Mouse (Mus musculus): ENCODE measurements at regions not wholly inside any gene's neighbourhood (a gene's known extent, or its start where the extent isn't known, plus 50 kb on each side); places are given as distances from the start of the nearest gene placed in this dataset.
A peak's percentile ranks its signal among the peaks of the same experiment; 100 is the strongest.

DNA sequence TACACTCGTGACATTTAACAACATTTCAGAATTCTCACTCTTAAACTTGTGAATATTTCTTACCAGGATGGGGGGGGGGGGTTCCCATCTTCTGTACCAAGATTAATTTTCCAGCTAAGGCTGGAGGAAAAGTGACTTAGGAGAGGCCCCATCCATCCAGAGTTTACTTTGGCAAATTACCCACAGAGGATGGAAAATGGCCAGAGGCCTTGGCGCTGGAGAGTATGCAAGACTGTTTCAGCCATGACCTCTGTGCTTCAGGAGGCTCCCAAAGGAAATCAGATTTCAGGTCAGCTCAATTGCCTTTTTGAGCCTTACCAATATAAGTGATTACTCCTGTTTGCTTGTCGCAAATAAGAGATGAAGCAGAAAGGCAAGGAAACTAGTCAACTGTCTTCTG lies 143.4 kb upstream of the F930015N05Rik start:
- DNase-seq (ENCODE audit: low spot score in 2 of 2), result peak in 1 of 2 experiments; percentile 57

DNA sequence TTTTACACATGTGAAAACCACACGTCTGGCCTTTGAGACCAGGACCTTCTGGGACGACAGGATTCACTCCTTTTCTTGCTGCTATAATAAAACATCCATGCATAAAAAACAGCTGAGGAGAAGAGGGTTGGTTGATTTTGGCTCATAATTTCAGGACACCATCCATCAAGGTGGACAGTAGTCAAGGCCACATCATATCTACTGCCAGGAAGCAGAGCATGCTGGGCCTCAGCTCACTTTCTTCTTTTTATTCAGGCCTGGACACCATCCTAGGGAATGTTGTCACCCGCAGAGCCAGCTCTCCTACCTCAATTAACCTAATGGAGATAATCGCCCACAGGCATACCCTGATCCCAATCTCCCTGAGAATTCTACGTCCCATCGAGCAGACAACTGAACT lies 149.6 kb upstream of the F930015N05Rik start:
- no peak for DNase-seq (ENCODE audit: low spot score in 2 of 2)

DNA sequence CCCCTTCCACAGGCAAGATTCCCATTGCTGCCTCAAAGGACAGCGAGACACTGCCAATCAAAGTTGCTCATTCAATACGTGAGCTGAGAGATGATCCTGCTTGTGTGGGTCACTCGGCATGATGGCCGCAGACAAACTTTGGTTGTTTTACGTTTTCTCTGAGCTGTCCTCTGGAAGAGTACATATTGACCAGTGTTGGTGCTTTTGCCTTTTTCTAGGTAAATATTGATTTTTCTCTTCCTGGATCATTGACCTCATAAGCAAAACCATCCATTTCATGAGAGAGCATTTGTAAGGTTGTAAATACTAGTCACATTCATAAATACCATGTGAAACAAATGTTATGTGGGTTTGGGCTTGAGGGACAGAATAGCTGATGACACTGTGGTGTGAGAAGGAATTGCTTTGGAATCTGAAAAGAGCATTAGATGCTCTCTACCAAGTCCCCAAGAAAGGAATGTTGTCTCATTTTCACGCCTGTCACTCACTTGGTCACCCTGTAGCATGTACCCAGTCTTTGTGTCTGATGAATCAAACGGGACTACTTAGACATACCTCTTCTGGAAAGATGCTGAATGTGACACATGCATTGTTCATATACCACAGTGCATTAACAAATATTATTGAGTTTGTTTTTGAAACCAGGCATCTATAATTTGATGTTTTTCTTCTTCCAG lies 150.7 kb upstream of the F930015N05Rik start:
- no peak for DNase-seq (ENCODE audit: low spot score in 2 of 2)

DNA sequence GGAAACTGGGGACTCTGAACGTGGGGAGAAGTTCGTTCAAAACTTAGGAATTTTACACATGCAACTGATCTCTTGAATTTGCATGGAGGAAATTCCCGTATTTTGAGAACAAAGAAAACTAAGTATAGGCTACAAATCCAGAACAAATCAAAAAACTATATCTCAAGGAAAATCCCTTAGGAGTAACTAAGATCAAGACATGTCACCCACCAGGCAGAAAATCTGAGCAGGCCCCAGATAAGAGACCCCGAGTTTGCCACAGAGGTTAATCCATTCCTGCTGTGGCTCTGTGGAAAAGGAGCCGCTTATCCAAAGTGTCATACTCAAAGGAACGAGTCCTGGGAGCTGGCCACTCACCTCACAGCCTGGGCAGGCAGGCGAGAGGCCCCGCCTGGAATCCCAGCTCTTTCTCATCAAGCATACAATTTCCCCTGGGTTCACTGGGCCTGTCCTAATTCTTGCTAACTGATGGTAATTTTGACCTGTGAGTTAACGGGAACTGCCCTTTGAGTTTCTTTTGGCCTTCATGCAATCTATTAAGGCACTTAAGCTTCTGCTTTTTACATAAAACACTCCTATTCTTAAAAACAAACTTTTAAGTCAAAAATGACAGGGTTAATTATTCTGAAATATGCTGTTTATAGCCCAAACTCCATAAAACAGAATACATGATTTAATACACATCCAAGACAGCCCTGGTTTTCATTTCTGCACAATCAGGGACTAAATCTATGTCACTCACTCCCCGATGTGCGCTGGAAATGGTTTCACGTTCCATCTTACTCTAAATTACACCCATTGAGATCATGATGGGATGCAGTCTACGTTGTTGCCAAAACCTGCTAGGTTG lies 151.5 kb upstream of the F930015N05Rik start:
- no peak for DNase-seq (ENCODE audit: low spot score in 2 of 2)

DNA sequence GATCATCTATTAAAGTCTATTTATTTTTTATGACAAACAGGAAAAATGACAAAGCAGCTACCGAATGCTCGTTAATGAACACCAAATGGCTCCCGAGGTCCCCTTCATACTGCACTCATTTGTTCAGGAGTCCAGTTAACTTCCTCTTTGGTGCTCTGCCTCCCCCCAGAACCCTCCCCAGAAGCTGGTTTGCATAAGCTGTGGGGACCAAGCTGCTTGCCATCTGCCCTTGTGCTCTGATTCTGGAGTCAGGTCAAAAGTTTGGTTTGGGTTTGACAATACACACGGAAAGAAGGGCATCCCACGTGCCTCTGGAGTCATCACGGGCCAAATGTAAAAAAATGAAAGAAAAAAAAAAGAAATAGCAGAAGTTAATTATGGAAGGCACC lies 152.1 kb upstream of the F930015N05Rik start:
- DNase-seq (ENCODE audit: low spot score in 2 of 2), result no peak

DNA sequence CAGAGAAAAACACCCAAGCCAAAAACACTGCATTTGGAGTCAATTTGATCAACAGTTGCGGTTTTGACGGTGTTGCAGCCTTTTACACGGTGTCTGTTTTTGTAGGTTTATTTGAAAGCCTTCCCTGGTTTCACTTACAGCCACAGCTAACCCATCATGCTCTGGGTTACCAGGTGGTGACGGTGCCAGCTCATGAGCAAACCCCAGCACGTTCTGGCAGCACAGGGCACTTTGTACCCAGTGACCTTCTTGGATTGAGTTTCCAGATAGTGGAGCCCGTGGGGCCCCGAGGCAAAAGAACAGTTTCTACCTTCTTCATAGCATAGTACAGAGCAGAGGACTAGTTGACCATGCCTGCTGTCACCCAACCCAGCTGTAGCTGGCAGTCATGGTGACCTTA lies 152.6 kb upstream of the F930015N05Rik start:
- peak in 1 of 2 experiments; percentile 5 for DNase-seq (ENCODE audit: low spot score in 2 of 2)

DNA sequence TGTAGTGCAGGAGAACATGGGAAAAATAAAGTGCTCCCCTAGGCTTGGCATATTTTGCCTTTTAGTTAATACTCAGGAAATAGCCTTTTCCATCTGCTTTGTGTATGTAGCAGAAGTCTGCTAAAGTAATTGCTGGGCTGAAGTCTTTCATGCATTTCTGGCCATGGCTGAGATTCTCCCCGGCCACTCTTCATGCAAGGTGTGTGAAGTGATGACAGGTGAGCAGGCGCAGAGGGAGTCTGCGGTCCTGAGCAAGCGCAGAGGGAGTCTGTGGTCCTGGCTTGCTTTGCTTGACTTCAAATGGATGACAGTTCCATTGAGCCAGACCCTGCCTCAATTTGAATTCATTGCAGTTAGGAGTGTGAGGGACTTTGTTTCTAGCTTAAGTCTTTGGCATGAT lies 153.6 kb upstream of the F930015N05Rik start:
- DNase-seq (ENCODE audit: low spot score in 2 of 2), result no peak

DNA sequence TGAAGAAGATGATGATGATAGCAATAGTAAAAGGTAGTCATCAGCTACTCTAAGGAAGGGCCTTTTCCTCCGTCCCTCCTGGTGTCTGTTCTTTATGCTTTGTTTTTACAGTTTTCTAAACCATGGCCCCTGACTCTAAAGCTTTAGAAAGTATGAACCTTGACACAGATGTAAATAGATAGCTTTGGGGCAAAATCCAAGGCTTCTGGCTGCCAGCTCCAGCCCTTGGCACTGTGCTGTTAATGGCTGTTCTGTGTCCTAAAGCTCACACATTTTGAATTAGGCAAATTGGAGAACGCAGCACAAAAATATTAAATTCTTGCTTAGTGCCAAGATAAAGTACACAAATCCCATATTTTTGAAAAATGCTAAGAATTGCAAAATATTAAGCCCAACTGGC lies 155.8 kb upstream of the F930015N05Rik start:
- no peak for DNase-seq (ENCODE audit: low spot score in 2 of 2)

DNA sequence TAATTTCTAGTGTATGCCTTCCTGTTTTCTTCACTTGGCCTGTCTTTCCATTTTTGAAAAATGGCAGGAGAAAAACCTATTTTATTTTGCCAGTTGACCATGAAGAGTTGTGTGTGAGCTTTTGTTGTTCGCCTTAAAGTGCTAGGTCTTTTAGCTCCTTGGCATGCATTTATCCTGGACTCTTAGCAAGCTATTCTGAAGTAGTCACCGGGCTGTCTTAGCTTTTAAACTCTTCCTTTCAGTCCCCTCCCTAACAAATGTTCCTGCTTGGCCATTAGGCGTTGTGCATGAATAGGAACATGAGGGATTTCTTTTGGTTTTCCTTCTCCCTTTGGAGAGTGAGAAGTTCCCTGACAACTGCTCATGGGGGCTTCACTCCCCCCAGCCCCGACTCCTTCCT lies 160.9 kb upstream of the F930015N05Rik start:
- DNase-seq (ENCODE audit: low spot score in 2 of 2), result no peak

DNA sequence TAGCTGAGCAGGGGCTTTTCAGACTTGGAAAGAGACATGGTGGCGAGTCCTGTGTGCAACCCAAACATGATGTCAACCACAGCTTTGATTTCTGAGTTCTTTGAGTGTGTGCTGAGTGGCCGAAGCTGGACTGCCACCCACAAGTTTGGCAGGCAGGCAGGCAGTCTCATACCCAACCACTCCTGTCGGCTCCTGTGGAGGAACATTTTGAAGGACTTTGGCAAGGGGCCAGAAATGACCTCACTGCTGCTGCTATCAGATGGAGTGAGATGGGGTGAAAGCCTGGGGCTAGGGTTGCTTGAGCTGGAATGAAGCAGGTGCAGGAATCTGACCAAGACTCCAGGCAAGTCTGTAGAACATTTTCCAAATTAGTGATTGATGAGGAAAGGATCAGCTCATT lies 162.7 kb upstream of the F930015N05Rik start:
- peak in 1 of 2 experiments; percentile 8 for DNase-seq (ENCODE audit: low spot score in 2 of 2)

DNA sequence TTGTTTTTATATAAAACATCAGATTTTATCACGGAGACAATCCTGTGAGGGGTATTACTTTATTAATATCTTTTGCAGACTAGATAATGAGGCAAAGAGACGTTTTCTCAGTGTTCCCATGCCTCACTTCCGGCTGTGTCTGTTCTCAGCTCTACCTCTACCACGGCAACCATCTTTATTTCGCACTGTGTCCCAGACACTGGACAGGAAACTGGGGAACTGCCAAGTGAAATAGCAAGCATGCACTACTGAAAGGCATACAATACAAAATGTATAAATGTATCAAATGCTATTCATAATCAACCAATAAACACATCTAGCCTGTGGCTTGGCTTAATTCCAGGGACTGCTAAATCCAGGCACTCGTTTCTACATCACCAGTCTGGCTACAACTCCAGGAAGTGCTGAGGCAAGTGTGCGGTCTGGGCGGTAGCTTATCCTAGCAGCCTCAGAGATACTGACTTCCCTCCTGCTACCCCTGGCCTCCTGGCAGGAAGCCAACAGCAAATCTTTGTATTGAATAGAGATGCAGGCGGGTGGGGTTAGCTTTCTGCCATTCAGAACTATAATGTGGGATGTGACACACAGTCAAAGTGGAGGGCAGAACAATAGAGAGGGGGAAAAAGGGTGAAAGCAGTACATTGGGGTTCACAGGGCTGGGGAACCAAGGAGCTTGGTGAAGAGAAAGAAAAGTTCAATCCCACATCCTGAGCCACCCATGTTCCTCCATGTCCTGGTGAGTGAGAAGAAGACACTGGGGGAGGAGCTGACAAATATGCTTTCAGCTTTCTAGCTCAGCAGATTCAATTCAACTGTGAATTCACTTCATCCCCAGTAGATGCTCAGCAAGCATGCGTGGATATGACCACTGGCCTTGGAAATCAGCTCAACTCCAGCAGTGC lies 164.0 kb upstream of the F930015N05Rik start:
- DNase-seq (ENCODE audit: low spot score in 2 of 2), result no peak

DNA sequence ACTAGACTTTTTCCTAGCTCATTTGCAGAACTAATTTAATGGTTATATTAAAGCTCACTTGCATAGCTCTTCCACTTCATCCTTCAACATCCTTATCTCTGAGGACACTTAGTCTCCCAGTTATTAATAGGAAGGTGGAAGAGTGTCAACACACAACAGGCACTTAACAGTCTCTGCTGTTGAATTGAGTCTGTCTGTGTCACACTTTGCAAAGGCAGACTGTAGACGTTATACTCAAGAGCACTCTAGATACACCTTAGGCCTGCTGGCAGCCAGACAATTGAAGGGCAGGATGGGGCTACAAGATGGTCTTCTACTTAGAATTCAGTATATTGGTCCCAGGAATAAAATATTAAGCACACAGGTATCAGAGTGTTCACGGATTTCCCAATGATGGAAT lies 172.6 kb upstream of the F930015N05Rik start:
- no peak for DNase-seq (ENCODE audit: low spot score in 2 of 2)

DNA sequence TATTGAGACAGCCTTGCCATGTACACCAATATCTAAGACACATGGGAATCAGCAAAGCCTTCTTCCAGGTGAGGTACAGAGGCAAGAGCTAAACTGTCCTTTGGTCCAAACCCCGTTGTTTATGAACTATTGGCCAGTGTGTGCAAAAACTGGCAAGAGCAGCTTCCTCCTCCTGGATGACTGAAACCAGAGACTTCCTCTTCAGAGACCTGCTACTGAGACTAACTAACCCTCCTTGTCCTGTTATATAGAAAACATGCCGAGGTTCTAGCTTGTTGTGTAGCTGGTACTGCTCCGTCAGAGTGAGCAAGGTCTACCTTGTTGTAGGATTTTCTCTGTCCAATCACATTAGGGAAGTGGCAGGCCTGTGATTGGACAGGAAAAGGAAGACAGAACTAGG lies 174.3 kb upstream of the F930015N05Rik start:
- no peak for DNase-seq (ENCODE audit: low spot score in 2 of 2)

DNA sequence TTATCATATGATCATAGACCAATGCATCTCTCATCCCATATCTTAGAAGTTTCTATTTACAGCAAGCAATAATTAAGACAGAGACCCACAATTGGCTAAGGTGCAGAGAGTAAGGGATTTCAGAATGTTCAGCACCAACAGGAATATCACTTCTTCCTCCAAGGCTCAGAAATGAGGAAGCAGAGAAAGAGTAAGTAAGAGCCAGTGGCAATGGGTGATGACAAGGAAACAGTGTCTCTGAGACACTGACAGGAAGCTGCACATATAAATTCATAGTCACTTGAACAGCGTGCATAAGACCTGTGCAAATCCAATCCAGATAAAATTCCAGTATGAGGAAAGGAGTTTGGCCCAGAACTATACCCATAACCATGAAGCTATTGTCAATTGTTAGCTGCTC lies 178.7 kb upstream of the F930015N05Rik start:
- no peak for DNase-seq (ENCODE audit: low spot score in 2 of 2)

DNA sequence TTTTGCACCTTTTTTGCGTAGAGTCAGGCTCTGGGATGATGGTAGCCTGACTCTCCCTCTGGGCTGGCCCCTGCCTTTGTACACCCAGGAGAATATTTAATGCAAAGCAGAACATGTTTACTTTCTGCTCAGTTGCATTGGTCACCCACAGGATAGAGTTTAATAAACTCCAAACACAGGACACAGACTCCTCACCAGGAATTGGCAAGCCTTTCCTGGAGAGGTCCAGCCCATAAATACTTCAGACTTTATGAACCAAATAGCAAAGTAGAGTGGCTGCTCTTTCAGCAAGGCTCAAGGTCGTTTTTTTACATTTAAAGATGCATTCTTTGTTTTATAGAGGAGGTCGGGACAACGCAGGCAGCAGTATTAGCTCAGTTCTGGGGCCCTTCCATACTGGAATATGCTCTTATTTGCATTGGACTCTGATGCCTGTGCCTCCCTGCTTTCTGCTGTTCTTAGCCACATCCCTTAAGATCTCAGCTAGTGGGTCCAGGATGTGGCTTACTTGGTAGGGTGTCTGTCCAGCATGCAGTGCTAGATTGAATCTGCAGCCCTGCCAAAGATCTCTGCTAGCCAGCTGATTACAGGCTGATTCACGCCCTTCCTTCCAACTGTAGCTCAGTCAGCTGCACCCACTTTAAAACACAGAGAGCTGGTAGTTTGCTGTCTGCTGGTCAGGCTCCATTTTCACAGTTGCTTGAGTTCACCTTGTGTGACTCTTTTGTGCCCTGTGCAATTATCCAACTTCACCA lies 182.4 kb upstream of the F930015N05Rik start:
- DNase-seq (ENCODE audit: low spot score in 2 of 2), result peak in 1 of 2 experiments; percentile 4

DNA sequence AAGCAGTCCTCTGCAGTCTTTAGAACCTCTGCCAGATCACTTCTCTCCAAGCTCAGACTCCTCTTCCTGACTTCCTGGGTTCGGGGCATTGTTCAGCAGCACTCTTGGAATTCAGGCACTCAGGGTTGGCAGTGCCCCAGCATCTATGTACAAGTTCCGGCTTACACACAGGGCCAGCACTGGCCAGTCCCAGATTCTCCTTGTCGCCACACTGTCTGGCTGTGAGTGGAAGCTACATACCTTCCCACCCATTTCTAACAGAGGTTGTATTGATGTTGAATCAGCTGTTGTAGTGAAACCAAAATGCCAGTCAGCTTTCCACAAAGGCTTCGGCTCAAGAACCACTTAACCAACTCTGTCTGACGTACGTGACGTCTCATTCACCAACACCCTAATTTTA lies 190.7 kb upstream of the F930015N05Rik start:
- DNase-seq (ENCODE audit: low spot score in 2 of 2), result no peak

DNA sequence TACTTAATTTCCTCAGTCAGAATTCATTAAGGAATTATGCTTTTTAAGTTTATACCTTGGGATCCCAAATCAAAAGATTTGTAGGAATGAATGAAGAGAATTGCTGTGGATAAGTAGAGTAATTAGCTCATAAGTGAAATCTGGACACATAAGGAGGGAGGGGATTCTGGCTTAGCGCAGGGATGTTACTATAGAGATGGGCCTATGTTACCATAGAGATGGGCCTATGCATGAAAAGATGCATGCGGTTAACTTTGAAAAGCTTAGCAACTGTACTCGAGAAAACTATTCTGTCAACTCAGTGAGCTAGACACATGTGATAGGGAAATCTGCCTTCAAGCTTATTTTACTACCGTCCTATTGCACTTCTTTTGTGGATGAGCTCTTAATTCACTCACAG lies 204.5 kb upstream of the F930015N05Rik start:
- no peak for DNase-seq (ENCODE audit: low spot score in 2 of 2)

DNA sequence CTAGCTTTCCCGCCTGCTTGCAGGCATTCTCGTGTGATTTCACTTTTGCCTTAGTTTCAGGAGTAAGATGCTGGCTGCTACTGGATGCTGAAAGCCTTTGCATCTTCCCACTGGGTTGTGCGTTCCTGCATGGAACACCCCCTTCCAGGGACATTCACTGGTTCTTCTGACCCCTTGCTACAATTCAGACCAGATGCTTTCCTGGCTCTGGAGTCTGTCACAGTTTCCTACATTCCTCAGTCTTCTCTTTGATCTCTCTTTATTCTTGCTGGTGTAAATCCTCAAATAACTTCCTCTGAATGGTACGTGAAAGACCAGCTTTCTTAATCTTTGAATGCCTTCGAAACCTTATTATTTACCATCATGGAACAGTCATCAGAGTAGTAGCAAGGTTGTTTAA lies 206.7 kb upstream of the F930015N05Rik start:
- DNase-seq (ENCODE audit: low spot score in 2 of 2), result no peak

DNA sequence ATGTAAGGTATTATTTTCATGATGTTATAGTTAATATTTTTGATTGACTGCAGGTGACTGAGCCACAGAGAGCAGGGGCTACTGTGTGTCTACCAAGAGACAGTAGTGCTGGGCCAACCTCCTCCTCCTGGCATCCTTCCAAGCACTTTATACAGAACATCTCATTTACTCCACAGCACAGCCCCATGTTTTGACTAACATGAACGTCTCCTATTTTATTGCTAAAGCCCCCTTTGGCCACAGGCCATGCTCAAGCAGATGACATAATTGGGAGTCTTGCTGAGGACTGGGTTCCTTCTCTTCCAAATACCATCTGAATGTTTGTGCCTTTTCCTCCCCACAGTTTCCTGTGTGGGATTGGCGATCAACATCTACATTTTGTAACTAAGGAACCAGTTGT lies 211.5 kb upstream of the F930015N05Rik start:
- DNase-seq (ENCODE audit: low spot score in 2 of 2), result no peak

DNA sequence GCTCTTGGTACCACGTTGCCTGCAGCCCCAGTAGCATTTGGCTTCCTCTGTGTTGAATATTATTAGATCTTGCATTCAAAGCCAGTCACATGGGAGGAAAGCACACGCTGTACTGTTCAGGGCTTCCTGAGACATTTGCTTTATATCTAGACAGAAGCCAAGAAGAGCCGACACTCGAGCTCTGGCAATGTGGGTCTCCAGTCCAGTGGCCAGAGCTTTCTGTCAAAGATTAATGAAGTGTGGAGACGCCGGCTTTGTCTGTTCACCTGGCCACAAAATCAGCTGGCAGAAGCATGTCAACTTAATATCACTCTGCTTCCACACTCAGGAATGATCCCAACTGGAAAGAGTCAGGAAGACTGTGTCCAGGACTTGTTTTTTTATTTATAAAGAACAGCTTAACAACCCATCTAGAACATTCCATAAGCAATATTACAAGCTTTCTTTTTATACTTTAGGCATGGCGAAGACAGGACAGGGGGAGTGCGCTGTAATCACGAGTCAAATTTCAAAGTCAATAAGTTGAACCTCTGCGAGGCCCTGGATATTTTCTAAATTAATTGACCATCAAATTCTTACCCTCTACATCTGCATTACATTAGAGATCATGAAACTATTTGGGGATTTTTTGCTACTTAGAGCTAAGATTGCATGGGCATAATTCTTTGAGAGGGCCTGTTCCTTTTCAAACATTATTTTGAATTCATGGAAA lies 214.3 kb upstream of the F930015N05Rik start:
- no peak for DNase-seq (ENCODE audit: low spot score in 2 of 2)

DNA sequence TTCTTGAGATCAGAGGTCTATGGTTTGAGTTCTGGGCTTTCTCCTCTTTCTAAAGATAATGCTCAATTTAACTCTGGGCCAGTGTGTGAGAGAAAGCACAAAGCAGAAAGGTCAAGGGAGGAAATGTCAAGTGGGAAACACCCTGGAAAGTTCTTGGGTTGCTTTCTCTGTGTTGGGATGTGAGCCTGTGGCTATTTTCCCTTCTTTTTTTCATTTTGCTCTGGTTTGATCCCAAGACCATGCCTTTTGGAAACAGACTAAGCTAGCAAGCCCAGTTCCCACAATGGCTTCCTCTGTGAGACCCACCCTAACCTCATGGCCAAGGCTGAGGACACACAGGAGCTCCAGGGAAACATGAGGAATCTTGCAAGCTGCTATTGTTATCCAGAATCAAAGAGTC lies 216.4 kb upstream of the F930015N05Rik start:
- no peak for DNase-seq (ENCODE audit: low spot score in 2 of 2)
